Mouse (Mus musculus) heart, adult 2 months (tissue): Measurements from ENCODE around the gene Stip1. TPM values are rescaled to one million over a fixed set of nuclear protein-coding genes. Genes with fewer than 3 reads are reported as not detected.
A peak's percentile ranks its signal among the peaks of the same experiment; 100 is the strongest.

Source experiments
- DNase-seq, 2 experiments: peaks; one replicate each; pipeline ENCODE4 v3.0.0; 2021
- H3K27ac ChIP-seq: fragments of 200-600 bp; 2 replicates; pipeline ENCODE4 v1.8.1; 2022
- H3K27me3 ChIP-seq: fragments of 200-500 bp; 2 replicates; pipeline ENCODE4 v1.6.1; 2012; ENCODE audit warnings: mild to moderate bottlenecking, low read length, inconsistent platforms, mixed read lengths; ENCODE audit not compliant: control insufficient read depth, insufficient read depth
- H3K36me3 ChIP-seq: fragments of 200-500 bp; 2 replicates; pipeline ENCODE4 v1.6.1; 2012; ENCODE audit warnings: low read length, inconsistent platforms; ENCODE audit not compliant: control insufficient read depth, insufficient read depth
- H3K4me1 ChIP-seq: fragments of 200-500 bp; 2 replicates; pipeline ENCODE4 v1.6.1; 2011; ENCODE audit warnings: low read length; ENCODE audit not compliant: control insufficient read depth, insufficient read depth
- H3K4me3 ChIP-seq: fragments of 200-600 bp; 2 replicates; pipeline ENCODE4 v1.8.1; 2022
- H3K79me2 ChIP-seq: fragments of 200-500 bp; replicated peaks from 2 replicates; pipeline ENCODE4 v1.6.1; 2012; ENCODE audit warnings: mild to moderate bottlenecking, inconsistent platforms, low read length, moderate library complexity, mixed read lengths; ENCODE audit not compliant: control insufficient read depth, insufficient read depth
- H3K9ac ChIP-seq: fragments of 200-500 bp; 2 replicates; pipeline ENCODE4 v1.6.1; 2012; ENCODE audit warnings: low read depth, mild to moderate bottlenecking, control low read depth, inconsistent platforms, low read length, mixed read lengths
- CTCF ChIP-seq: fragments of 200-600 bp; IDR thresholded peaks from 2 replicates; pipeline ENCODE4 v1.8.1; 2022; ENCODE audit warnings: antibody characterized with exemption, mild to moderate bottlenecking, moderate library complexity
- EP300 ChIP-seq: fragments of 200-500 bp; IDR thresholded peaks from 2 replicates; pipeline ENCODE4 v1.6.1; 2011; ENCODE audit warnings: low read depth, low read length, control low read depth; ENCODE audit not compliant: insufficient read depth
- POLR2A ChIP-seq: fragments of 200-500 bp; IDR thresholded peaks from 2 replicates; pipeline ENCODE4 v1.6.1; 2011; ENCODE audit warnings: mild to moderate bottlenecking, low read depth, low read length, control low read depth; ENCODE audit not compliant: insufficient read depth
- WGBS: fragments of 180-500 bp; shearing (Covaris S2); methylation state at CpG from one replicate; pipeline ENCODE4 v1.1.7; 2018; 5-methylcytosine and 5-hydroxymethylcytosine counted together
- intact Hi-C: fragments of 180-260 bp; cut with DNase I; formaldehyde crosslinking; loops from one replicate; pipeline ENCODE4 v1.15.1; 2025
- polyA plus RNA-seq: library from polyadenylated mRNA; depleted of rRNA; stranded (reverse); fragments of >200 nt; gene quantifications from 2 replicates; pipeline ENCODE4 v1.2.3, GENCODE M21; 2012
- total RNA-seq, 2 experiments: library from RNA; stranded (reverse); gene quantifications; 2 replicates each; pipeline ENCODE4 v1.2.3; 2021

Stip1 gene
- total and polyA plus RNA-seq, 3 experiments, result 49.9 to 121 (median 117) TPM

DNA sequence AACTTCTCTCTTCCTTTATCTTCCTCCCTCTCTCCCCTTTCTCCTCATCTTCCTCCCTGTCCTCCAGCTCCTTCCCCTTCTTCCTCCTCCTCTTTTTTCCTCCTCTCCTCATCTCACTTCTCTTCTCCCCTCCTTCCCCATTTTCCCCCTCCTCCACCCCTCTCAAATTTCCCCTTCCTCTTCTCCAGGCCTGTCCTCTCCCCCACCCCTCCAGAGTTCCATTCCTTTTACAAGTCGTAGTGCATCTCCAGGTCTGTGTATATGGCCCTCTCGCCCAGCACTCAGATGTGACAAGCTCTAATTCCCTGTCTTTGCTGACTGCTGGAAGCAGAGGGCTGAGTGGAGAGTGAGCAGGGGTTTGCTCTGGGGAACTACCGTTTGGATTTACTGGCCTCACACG is 31.0 kb upstream of the Stip1 start:
- H3K79me2 ChIP-seq, result no peaks in the 10 kb centered on the region
- H3K36me3 ChIP-seq, result no peaks in the 10 kb centered on the region
- peaks cover 1% of the 10 kb centered on the region; the same call in 1 of the 2 replicates for H3K4me1 ChIP-seq
- TF ChIP-seq POLR2A (no peak), EP300 (no peak), CTCF (no peak)
- intact Hi-C loops, result no loop called here
- no peak overlapping the region for H3K27ac ChIP-seq
- no peak overlapping the region for H3K9ac ChIP-seq
- no peak overlapping the region for H3K4me3 ChIP-seq
- 47% methylated on average over 4 of the region's 4 CpGs for WGBS
- H3K27me3 ChIP-seq, result no peaks in the 10 kb centered on the region
- DNase-seq, result no peak

DNA sequence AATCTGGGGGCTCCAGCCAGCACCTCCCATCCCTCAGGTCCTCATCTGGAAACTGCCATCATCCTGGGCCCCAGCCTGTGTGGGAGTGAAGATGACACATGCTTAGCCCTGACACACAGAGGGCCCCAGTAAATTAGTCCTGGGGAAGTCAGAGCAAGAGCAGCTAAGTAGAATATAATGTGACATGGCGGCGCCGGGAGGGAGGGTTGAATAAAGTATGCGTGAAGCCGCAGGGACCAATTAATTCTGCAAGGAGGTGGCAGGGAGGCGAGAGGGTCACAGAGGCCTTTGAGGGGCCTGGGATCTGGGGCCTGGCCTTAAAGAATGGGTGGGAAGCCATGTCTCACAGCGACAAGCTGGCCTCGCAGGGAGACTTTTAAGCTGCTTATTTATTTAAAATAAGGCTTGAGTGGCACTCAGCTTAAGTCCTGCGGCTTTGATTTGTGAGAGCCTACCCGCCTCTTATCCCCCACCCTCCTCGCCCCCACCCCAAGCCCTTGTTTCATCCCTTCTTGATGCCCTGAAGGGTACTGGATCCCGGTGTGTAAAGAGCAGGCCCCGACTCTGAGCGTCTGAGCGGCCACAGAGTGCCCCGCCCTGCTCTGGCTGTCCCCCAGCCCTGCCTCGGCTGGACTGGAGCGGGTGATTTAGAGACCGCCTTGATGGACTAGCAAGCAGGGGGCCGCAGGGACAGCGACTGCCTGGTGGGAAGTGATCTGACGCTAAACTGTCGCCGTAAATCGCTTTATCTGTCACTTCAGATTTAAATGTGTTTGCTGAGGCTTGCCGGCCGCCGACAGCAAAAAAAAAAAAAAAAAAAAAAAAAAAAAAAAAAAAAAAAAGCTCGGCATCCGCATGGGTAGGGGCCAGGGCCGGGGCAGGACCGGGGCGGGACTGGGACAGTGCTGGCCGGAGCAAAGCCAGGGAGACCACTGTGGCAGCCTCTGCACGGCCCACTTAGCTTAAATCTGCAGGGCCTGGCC is 30.3 kb upstream of the Stip1 start:
- H3K9ac ChIP-seq, result peak overlapping the region; percentile 57
- H3K4me3 ChIP-seq, result no peak overlapping the region
- no peaks in the 10 kb centered on the region for H3K36me3 ChIP-seq
- intact Hi-C loops, result loop anchor here (5.0 to 10.0 kb wide), 2 partner anchors 275 to 367 kb away; partner anchors contain the start of gene Mark2
- peak; percentile 33 to 52 for DNase-seq
- no peaks in the 10 kb centered on the region for H3K79me2 ChIP-seq
- no peaks in the 10 kb centered on the region for H3K27me3 ChIP-seq
- no peak for TF ChIP-seq EP300
- TF ChIP-seq CTCF, result no peak
- TF ChIP-seq POLR2A, result no peak
- H3K27ac ChIP-seq, result no peak overlapping the region
- H3K4me1 ChIP-seq, result peaks cover 1% of the 10 kb centered on the region; the same call in 1 of the 2 replicates
- WGBS, result 40% methylated on average over 35 of the region's 35 CpGs

DNA sequence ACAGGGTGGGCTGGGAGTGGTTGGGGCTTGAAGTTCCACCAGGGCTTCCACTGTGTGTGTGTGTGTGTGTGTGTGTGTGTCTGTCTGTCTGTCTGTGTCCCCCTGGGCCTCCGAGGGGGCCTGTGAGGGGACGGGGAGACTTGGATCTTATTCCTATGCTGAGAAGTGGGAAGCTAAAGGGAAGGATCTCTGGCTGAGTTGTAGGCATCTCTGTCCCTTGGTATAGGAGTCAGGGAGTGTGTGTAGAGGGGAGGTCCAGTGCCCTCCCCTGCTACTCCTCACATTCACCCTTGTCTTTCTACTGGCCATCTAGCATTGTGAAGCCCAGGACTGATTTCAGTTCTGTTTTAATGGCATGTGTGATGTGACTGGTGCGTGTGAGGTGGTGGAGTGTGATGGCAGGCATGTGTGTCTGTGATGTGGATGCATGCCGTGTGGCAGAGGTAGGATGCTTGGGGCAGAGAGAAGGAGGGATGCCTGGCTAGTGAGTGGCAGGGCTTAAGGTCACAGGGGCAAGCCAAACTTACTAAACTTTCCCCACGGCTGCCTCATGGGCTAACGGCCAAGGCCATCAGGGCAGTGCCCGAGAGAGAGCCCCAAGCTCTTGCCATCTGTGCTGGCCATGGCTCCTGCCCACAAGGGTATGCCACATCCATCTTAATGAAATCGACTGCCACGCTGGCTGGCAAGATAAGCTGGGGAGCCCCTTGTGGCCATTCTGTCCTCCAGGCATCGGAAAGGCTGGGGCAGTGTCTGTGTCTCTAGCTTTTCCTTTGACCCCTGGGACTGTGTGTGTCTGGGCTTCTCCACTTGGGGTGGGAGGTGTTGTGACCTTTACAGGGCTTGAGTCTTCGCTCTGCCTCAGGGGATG is 29.1 kb upstream of the Stip1 start:
- 74% methylated on average over 11 of the region's 11 CpGs for WGBS

DNA sequence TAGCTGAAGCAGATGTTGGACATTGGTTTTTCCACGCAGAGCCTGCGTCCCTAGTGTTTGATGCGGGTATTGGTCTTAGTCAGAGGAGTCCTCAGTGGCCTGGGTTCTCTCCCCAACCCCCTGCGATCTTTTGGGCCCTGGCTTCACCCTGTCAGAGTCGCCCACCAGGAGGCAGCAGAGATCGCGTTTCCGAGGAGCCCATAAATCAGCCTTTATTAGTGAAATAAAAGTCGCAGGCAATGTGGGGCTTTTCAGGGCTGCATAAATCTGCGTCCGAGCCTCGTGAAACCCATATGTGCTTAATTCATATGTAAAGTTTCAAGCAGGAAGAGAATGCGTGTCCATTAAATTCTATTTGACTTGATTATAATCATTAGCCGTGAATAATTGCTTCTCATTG is 28.4 kb upstream of the Stip1 start:
- Histone ChIP-seq H3K4me3 (no peak overlapping the region), H3K9ac (no peak overlapping the region), H3K4me1 (no peaks in the 10 kb centered on the region; the same call in 1 of the 2 replicates), H3K27me3 (no peaks in the 10 kb centered on the region), H3K79me2 (no peaks in the 10 kb centered on the region), H3K36me3 (no peaks in the 10 kb centered on the region), H3K27ac (no peak overlapping the region)
- intact Hi-C loops, result loop anchor here (1.0 to 10.0 kb wide), 3 partner anchors 128 to 369 kb away; partner anchors contain the start of gene Mark2
- WGBS, result 12% methylated on average over 14 of the region's 14 CpGs
- peak; percentile 72 to 87 for DNase-seq
- TF ChIP-seq POLR2A (no peak), CTCF (peak; percentile 95), EP300 (no peak)

More for the DNA sequence above, 29.1 kb upstream of the Stip1 start:
- intact Hi-C loops, result loop anchor here (1.0 to 10.0 kb wide), 3 partner anchors 127 to 368 kb away; partner anchors contain the start of gene Mark2
- H3K27ac ChIP-seq, result no peak overlapping the region
- TF ChIP-seq EP300 (no peak), CTCF (no peak), POLR2A (no peak)
- H3K4me1 ChIP-seq, result peaks cover 1% of the 10 kb centered on the region; the same call in 1 of the 2 replicates
- no peaks in the 10 kb centered on the region for H3K27me3 ChIP-seq
- no peak overlapping the region for H3K4me3 ChIP-seq
- H3K36me3 ChIP-seq, result no peaks in the 10 kb centered on the region
- H3K79me2 ChIP-seq, result no peaks in the 10 kb centered on the region
- no peak for DNase-seq
- H3K9ac ChIP-seq, result no peak overlapping the region

DNA sequence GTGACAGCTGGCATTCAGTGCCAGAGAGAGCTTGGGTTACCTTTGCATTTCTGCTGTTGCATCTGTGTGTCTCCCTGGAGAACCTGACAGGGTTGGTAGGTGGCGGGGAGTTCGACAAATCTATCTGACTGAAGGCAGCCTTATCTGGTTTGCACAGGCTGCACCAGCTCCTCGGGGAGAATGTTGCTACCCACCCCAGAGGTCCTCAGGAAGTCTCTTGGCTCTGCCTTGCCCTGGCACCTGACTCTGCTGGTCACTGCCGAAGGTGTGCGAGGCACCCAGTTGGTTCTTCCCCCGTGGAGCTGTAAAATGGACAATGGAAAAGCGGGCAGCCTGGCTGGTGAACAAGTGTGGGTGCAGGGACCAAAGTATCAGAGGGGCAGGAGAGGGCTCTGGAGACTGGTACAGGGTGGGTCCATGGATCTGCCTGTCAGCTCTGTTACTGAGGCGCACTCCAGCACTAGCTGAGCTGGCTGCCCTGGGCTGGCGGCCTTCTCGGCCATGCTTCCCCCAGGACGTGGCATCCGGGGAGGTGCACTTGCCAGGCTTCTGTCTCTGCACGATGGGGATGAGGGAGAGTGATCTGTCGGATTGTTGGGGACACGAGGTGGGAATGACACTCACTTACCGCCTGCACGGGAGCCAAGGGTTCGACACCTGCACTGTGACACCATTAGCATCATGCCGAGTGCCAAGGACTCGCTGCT is 27.7 kb upstream of the Stip1 start:
- intact Hi-C loops, result loop anchor here (1.0 to 10.0 kb wide), 3 partner anchors 129 to 370 kb away; partner anchors contain the start of gene Mark2
- H3K4me1 ChIP-seq, result no peaks in the 10 kb centered on the region
- no peaks in the 10 kb centered on the region for H3K79me2 ChIP-seq
- no peaks in the 10 kb centered on the region for H3K27me3 ChIP-seq
- 52% methylated on average over 20 of the region's 20 CpGs for WGBS
- DNase-seq, result no peak
- TF ChIP-seq POLR2A (no peak), EP300 (no peak)
- no peak overlapping the region for H3K4me3 ChIP-seq
- H3K36me3 ChIP-seq, result no peaks in the 10 kb centered on the region
- no peak overlapping the region for H3K27ac ChIP-seq
- H3K9ac ChIP-seq, result no peak overlapping the region
